Mouse (Mus musculus): ENCODE measurements at regions not wholly inside any gene's neighbourhood (a gene's known extent, or its start where the extent isn't known, plus 50 kb on each side); places are given as distances from the start of the nearest gene placed in this dataset.

DNA sequence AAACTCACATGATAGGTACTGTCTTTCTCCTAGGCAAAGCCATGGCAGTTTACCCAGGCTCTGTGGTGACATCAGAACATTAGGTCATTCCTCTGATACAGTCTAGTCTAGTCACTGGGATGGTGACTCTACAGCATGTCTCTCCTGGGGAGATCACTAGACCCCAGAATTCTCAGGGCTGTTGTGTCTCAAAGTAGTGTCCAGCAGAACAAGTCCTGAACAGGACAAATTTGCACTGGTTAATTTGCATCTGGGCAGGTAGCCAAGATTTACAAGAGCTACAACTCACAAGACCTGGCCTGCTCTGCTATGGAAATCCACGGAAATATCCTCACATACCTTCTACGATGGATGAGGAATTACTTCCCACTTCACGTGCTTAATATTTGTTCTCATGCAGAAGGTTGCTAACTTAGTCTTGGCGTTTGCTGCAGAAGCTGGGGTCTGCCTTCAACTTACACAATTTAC lies 88.2 kb upstream of the Cerkl start:
- no peaks in the 10 kb centered on the region for H3K36me3 ChIP-seq (replicated peaks; ENCODE audit: control insufficient read depth, insufficient read depth)
- no peaks in the 10 kb centered on the region for H3K4me1 ChIP-seq (replicated peaks; ENCODE audit: control insufficient read depth, insufficient read depth, low read length)
- H3K9ac ChIP-seq = no peak overlapping the region
- H3K9me3 ChIP-seq (ENCODE audit: control insufficient read depth, low read length) = no peaks in the 10 kb centered on the region
- no peaks in the 10 kb centered on the region for H3K27me3 ChIP-seq (ENCODE audit: control insufficient read depth, insufficient read depth, low read length)
- H3K4me2 ChIP-seq (replicated peaks) = no peak overlapping the region
- H3K27ac ChIP-seq = no peak overlapping the region
- DNase-seq (ENCODE audit: low spot score) = no peak
- H3K4me3 ChIP-seq (replicated peaks; ENCODE audit: low read length) = no peak overlapping the region
- no peak for ATAC-seq (ENCODE audit: low FRiP score)
- WGBS = 83% methylated on average over 4 of the region's 4 CpGs

DNA sequence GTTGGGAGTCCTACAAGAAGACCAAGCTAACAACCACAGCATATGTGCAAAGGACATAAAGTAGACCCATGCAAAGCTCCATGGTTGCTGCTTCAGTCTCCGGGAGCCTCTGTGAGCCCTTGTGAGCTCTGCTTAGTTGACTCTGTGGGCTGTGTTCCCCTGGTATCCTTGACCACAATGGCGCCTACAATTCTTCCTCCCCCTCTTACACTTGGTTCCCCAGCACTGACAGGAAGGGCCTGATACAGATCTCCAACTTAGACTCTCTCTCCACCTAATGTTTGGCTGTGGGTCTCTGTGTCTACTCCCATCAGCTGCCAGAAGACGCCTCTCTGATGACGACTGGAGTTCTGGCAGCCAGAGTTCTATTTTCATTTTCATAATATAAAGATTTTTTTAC lies 88.9 kb upstream of the Itprid2 start:
- Histone ChIP-seq H3K4me3 (replicated peaks; ENCODE audit: low read length) (no peak overlapping the region), H3K27me3 (ENCODE audit: control insufficient read depth, insufficient read depth, low read length) (no peaks in the 10 kb centered on the region), H3K9ac (no peak overlapping the region), H3K9me3 (ENCODE audit: control insufficient read depth, low read length) (no peaks in the 10 kb centered on the region), H3K4me2 (replicated peaks) (no peak overlapping the region), H3K4me1 (replicated peaks; ENCODE audit: control insufficient read depth, insufficient read depth, low read length) (no peaks in the 10 kb centered on the region), H3K27ac (no peak overlapping the region), H3K36me3 (replicated peaks; ENCODE audit: control insufficient read depth, insufficient read depth) (no peaks in the 10 kb centered on the region)
- DNase-seq (ENCODE audit: low spot score) (no peak), ATAC-seq (ENCODE audit: low FRiP score) (no peak)
- WGBS = 84% methylated on average over 4 of the region's 4 CpGs

DNA sequence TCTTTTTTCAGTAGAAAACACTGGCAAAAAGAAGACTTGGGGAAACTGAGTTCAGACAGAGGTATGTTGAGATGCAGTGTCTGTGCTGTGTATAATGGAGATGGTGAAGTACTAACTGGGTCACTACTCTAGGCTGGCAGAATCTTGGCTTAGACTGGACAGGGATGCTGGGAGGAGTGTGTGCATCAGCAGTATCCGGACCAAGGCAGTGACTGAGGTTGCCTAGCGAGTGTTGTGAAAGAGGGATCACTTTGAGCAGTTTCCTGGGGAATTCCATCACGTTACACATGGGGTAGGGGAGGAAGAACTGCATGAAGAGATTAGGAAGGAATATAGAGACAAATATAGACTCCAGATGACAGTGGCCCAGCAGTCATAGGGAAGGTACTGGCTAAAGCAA lies 87.9 kb upstream of the Itprid2 start:
- Histone ChIP-seq H3K9me3 (ENCODE audit: control insufficient read depth, low read length) (no peaks in the 10 kb centered on the region), H3K27ac (no peak overlapping the region), H3K9ac (no peak overlapping the region), H3K4me3 (replicated peaks; ENCODE audit: low read length) (no peak overlapping the region), H3K36me3 (replicated peaks; ENCODE audit: control insufficient read depth, insufficient read depth) (no peaks in the 10 kb centered on the region), H3K27me3 (ENCODE audit: control insufficient read depth, insufficient read depth, low read length) (no peaks in the 10 kb centered on the region), H3K4me2 (replicated peaks) (no peak overlapping the region), H3K4me1 (replicated peaks; ENCODE audit: control insufficient read depth, insufficient read depth, low read length) (no peaks in the 10 kb centered on the region)
- ATAC-seq (ENCODE audit: low FRiP score) = no peak
- 78% methylated on average over 3 of the region's 3 CpGs for WGBS
- DNase-seq (ENCODE audit: low spot score) = no peak

DNA sequence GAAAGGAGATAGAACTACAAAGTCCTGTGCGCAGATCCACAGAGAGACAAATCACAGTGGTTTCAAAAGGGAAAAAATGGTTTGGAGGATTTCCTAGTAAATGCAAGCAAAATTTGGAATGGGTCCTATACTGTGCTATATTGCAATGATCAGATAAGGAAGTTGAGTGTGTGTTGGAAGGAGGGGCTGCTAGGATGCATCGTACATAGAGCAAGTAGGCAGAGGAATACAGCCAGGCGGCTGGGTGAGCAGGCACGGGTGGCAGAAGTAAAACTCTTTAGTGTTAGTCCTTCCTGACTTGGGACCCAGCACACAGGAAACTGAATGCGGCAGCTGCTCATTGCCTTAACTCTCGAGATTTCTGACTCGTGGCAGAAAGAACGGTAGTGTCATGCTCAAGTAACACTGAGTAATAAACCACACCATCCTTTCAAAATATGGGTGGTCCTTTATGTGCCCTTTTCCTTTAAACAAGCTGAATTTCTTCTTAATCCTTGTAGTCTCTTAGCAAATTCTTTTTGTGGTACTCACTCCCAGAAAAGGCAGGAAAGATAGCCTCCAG lies 87.0 kb upstream of the Itprid2 start:
- Histone ChIP-seq H3K27me3 (ENCODE audit: control insufficient read depth, insufficient read depth, low read length) (no peaks in the 10 kb centered on the region), H3K4me1 (replicated peaks; ENCODE audit: control insufficient read depth, insufficient read depth, low read length) (no peaks in the 10 kb centered on the region), H3K27ac (no peak overlapping the region), H3K4me2 (replicated peaks) (no peak overlapping the region), H3K9me3 (ENCODE audit: control insufficient read depth, low read length) (no peaks in the 10 kb centered on the region), H3K9ac (no peak overlapping the region), H3K4me3 (replicated peaks; ENCODE audit: low read length) (no peak overlapping the region), H3K36me3 (replicated peaks; ENCODE audit: control insufficient read depth, insufficient read depth) (no peaks in the 10 kb centered on the region)
- DNase-seq (ENCODE audit: low spot score) (no peak), ATAC-seq (ENCODE audit: low FRiP score) (no peak)
- 84% methylated on average over 8 of the region's 8 CpGs for WGBS

DNA sequence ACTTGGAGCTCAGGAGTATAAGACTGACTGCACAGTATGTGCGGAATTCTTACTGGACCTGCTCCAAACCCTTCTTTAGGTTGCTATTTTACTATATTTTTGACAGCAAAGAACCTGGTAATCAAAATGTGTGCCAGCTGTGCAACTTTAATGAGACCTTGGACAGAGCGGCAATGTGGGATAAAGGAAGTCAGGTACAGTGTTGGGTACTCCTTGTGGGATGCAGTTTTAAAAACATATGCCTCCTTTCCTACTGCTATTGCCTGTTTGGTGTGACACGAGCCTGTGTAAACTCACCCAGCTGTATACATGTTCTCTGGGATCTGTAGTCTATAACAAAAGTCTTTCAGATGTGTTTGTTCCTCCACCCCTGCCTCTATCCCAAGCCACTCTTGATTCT lies 85.4 kb upstream of the Itprid2 start:
- Histone ChIP-seq H3K4me1 (replicated peaks; ENCODE audit: control insufficient read depth, insufficient read depth, low read length) (no peaks in the 10 kb centered on the region), H3K4me3 (replicated peaks; ENCODE audit: low read length) (no peak overlapping the region), H3K36me3 (replicated peaks; ENCODE audit: control insufficient read depth, insufficient read depth) (no peaks in the 10 kb centered on the region), H3K9ac (no peak overlapping the region), H3K27ac (no peak overlapping the region), H3K9me3 (ENCODE audit: control insufficient read depth, low read length) (no peaks in the 10 kb centered on the region), H3K27me3 (ENCODE audit: control insufficient read depth, insufficient read depth, low read length) (no peaks in the 10 kb centered on the region), H3K4me2 (replicated peaks) (no peak overlapping the region)
- no peak for ATAC-seq (ENCODE audit: low FRiP score)
- WGBS = 90% methylated on average over 3 of the region's 3 CpGs
- DNase-seq (ENCODE audit: low spot score) = no peak

DNA sequence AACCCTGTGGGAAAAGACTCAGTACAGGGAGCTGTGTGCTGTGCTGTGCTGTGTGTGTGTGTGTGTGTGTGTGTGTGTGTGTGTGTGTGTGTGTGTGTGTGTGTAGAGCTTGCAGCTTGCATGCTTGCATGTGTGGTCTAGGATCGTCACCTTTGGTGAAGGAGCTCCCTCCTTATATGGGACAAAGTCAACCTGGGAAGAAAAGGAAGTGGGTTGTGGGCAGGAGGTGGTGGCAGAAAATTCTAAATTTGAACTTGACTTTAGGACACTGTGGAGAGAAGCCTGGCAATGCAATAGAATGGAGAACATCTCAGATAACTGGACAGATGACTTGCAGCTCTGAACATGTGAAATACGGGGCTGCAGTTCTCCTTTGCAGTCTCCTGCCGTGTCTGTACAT lies 84.7 kb upstream of the Itprid2 start:
- Histone ChIP-seq H3K4me1 (replicated peaks; ENCODE audit: control insufficient read depth, insufficient read depth, low read length) (no peaks in the 10 kb centered on the region), H3K4me2 (replicated peaks) (no peak overlapping the region), H3K4me3 (replicated peaks; ENCODE audit: low read length) (no peak overlapping the region), H3K9ac (no peak overlapping the region), H3K36me3 (replicated peaks; ENCODE audit: control insufficient read depth, insufficient read depth) (no peaks in the 10 kb centered on the region), H3K9me3 (ENCODE audit: control insufficient read depth, low read length) (no peaks in the 10 kb centered on the region), H3K27ac (no peak overlapping the region), H3K27me3 (ENCODE audit: control insufficient read depth, insufficient read depth, low read length) (no peaks in the 10 kb centered on the region)
- 92% methylated on average over 3 of the region's 3 CpGs for WGBS
- no peak for DNase-seq (ENCODE audit: low spot score)
- no peak for ATAC-seq (ENCODE audit: low FRiP score)

DNA sequence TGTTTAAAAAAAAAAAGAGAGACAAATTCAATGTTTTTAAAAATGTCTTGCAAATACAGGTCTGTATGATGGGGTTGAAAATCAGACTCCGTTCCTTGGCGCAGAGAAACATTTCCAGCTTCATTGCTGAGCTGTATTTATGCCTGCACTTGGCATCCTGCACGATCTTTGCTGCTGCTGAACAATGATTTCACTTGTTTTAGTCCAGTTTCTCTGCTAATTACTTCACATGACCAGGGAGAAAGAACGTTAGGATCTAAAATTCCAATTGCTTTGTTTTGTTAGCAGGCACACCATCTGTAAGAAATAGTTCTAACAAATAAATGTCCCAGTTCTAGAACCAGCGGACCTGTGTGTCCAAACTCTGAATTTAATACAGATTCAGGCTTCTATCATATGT lies 82.7 kb upstream of the Itprid2 start:
- no peak for ATAC-seq (ENCODE audit: low FRiP score)
- 74% methylated on average over 5 of the region's 5 CpGs for WGBS
- Histone ChIP-seq H3K27ac (no peak overlapping the region), H3K4me1 (replicated peaks; ENCODE audit: control insufficient read depth, insufficient read depth, low read length) (no peaks in the 10 kb centered on the region), H3K4me3 (replicated peaks; ENCODE audit: low read length) (no peak overlapping the region), H3K36me3 (replicated peaks; ENCODE audit: control insufficient read depth, insufficient read depth) (no peaks in the 10 kb centered on the region), H3K9me3 (ENCODE audit: control insufficient read depth, low read length) (no peaks in the 10 kb centered on the region), H3K27me3 (ENCODE audit: control insufficient read depth, insufficient read depth, low read length) (no peaks in the 10 kb centered on the region), H3K9ac (no peak overlapping the region), H3K4me2 (replicated peaks) (no peak overlapping the region)
- DNase-seq (ENCODE audit: low spot score) = no peak

DNA sequence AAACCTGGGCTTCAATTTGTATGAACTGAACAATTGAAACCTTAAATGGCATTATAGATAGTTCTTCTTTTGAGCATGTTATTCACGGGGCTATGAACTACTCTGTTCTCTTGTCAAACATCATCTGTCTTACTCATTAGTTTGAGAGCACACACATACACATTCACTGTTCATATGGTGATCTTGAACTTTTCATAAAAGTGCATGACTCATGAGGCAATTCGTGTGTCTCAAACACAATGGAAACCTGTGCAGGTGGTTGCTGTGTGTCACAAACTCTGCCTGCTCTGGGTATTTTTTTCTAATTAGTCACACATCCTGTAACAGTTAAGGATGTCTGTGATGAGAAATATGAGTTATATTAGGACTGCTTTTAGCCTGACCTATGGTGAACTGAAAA lies 79.8 kb upstream of the Itprid2 start:
- Histone ChIP-seq H3K9me3 (ENCODE audit: control insufficient read depth, low read length) (no peaks in the 10 kb centered on the region), H3K4me3 (replicated peaks; ENCODE audit: low read length) (no peak overlapping the region), H3K27me3 (ENCODE audit: control insufficient read depth, insufficient read depth, low read length) (no peaks in the 10 kb centered on the region), H3K9ac (no peak overlapping the region), H3K27ac (no peak overlapping the region), H3K4me2 (replicated peaks) (no peak overlapping the region), H3K4me1 (replicated peaks; ENCODE audit: control insufficient read depth, insufficient read depth, low read length) (no peaks in the 10 kb centered on the region), H3K36me3 (replicated peaks; ENCODE audit: control insufficient read depth, insufficient read depth) (no peaks in the 10 kb centered on the region)
- 79% methylated on average over 2 of the region's 2 CpGs for WGBS
- DNase-seq (ENCODE audit: low spot score) = no peak
- ATAC-seq (ENCODE audit: low FRiP score) = no peak

DNA sequence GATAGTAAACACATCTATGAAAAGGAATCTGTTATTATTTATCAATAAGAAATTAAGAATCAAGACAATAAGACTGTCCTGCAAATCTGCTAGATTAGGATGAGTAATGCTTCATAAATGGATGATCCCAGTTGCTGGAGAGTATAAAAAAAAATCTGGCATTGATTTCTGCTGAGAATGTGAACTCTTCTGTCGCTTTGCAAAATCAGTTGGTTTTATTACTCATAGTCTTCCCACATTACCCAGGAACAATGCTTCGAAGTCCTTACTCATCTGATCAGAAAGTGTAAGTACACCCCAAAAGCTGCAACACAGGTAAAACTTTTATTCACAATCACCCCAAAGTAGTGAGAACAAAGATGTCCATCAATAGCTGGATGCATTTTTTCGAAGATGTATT lies 77.8 kb upstream of the Itprid2 start:
- no peaks in the 10 kb centered on the region for H3K36me3 ChIP-seq (replicated peaks; ENCODE audit: control insufficient read depth, insufficient read depth)
- H3K4me1 ChIP-seq (replicated peaks; ENCODE audit: control insufficient read depth, insufficient read depth, low read length) = no peaks in the 10 kb centered on the region
- WGBS = 91% methylated on average over 3 of the region's 3 CpGs
- H3K9me3 ChIP-seq (ENCODE audit: control insufficient read depth, low read length) = no peaks in the 10 kb centered on the region
- H3K4me3 ChIP-seq (replicated peaks; ENCODE audit: low read length) = no peak overlapping the region
- H3K9ac ChIP-seq = no peak overlapping the region
- ATAC-seq (ENCODE audit: low FRiP score) (no peak), DNase-seq (ENCODE audit: low spot score) (no peak)
- H3K27ac ChIP-seq = no peak overlapping the region
- H3K4me2 ChIP-seq (replicated peaks) = no peak overlapping the region
- no peaks in the 10 kb centered on the region for H3K27me3 ChIP-seq (ENCODE audit: control insufficient read depth, insufficient read depth, low read length)

DNA sequence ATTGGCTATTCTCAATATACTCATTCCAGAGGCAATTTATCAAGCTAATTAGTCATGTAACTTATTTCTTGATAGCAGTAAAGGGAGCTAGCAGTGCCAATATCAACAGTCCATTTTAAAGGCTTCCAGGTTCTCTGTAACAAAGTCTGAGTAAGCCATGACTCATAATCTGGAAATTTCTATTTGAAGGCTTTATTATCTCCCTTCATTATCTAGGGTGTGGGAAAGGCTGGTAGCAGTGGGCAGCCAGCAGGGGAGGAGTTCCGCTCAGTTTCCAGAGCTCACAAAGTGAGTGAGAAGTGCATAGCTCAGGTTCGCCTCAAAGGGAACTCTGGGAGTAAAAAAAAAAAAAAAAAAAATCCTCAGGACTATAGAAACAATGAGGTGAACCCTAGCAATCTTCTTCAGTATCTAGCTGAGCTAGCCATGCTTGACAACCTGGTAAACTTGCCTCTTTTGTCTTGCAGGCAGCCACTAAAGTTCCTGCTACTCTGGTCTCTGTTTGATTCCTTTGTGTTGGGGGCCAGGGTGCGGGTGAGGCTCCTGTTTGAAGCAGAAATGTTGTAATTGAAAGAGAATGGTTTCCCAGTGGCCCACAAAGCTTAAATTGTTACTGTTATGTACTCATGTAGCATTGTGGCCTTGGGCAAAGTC lies 68.7 kb upstream of the Itprid2 start:
- Histone ChIP-seq H3K4me2 (replicated peaks) (no peak overlapping the region), H3K4me3 (replicated peaks; ENCODE audit: low read length) (no peak overlapping the region), H3K27ac (no peak overlapping the region), H3K36me3 (replicated peaks; ENCODE audit: control insufficient read depth, insufficient read depth) (no peaks in the 10 kb centered on the region), H3K9me3 (ENCODE audit: control insufficient read depth, low read length) (no peaks in the 10 kb centered on the region), H3K27me3 (ENCODE audit: control insufficient read depth, insufficient read depth, low read length) (no peaks in the 10 kb centered on the region), H3K4me1 (replicated peaks; ENCODE audit: control insufficient read depth, insufficient read depth, low read length) (no peaks in the 10 kb centered on the region), H3K9ac (no peak overlapping the region)
- ATAC-seq (ENCODE audit: low FRiP score) = no peak
- DNase-seq (ENCODE audit: low spot score) = no peak
- WGBS = 9% methylated on average over 3 of the region's 3 CpGs
